Mouse (Mus musculus) c-Kit-positive CD71-positive TER-119-positive erythroid progenitor cells, embryonic 14.5 days (primary cell): ENCODE measurements around the gene Ltb4r2.
A peak's percentile ranks its signal among the peaks of the same experiment; 100 is the strongest.

Experiments used
- DNase-seq: peaks from one replicate; pipeline ENCODE4 v3.0.0-alpha.2; 2013; ENCODE audit warnings: low spot score

The Ltb4r2 gene

DNA sequence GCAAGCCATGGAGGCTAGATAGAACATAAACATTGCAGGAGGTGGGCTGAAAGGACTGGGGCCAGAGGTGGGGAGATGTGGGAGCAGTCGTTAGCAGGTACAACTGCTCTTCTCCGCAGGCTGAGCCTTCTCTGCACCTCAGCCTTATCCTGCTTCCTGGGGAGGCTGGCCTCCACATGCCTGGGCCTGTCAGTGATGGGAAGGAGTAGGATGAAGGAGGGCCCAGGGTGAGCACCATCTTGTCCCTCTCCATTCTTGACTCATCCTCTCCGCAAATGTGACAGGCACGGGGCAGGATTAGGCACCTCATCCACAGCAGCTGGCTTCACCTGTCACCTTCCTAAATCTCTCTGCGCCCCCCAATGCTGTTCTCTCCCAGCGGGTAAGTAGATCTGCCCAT lies at the start of gene Ltb4r2:
Gene Ltb4r2 (plus strand): TSS at position 266 of the 400 bp plus-strand sequence.
- DNase-seq = no peak

DNA sequence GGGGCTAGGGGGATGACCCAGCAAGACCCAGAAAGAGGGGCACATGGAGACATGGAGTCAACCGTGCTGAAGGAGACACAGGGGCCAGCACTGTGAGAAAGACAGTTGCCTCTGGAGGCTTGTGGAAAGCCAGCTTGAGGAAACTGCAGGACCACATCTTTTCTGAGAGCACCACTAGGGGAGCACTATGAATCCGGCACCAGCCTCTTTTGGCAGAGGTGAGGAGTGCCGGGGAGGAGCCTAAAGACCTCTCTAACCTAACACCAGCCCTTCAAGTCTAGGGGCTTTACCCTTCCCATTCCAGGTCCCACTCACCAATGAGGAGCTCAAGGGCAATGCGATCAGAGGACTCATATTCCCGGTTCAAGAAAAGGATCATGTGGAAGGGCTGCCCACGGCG lies 49.4 kb upstream of the Ltb4r2 start:
- no peak for DNase-seq

DNA sequence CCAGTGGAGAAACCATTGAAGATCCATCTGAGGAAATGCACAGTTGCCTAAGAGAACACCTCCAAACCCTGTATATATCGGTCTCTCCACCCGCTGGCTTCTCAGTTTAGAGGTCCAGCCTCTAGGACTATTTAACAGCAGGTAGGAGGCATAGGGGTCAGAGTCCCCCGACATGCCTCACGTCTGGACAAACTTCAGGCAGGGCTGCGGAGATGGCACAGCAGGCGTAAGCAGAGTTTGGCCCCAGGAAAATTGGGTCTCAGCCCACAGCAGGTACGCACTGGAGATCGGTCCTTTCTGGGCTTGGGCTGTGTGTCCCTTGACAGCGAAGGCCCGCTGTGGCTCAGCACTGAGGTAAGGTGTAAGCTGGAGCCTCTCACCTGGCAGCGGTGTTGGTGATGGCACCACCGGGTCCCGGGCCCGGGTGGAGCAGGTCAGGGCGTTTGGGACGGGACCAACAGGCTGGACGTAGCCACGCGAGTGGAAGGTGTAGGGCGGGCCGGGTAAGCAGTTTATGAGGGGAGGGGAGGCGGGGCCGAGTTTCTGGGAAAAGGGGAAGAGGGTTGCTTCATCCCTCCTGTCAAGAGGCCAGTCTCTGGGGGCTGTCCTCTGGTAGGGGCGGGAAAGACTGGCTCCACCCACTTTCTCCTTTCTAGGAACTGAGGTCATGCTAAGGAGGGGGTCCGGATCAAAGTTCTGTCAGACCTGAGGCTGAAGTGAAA lies 48.1 kb upstream of the Ltb4r2 start:
- no peak for DNase-seq

- no peak for DNase-seq
Measured at GRCm38 (mm10) chr14:55713729-55714122, 47.5 kb upstream of the Ltb4r2 start, which contains the start of gene Tgm1. TSS of gene Tgm1 (minus strand) at chr14:55713926.

GRCm38 (mm10) chr14:55714893-55715292 lies 46.3 kb upstream of the Ltb4r2 start:
- DNase-seq = no peak

DNA sequence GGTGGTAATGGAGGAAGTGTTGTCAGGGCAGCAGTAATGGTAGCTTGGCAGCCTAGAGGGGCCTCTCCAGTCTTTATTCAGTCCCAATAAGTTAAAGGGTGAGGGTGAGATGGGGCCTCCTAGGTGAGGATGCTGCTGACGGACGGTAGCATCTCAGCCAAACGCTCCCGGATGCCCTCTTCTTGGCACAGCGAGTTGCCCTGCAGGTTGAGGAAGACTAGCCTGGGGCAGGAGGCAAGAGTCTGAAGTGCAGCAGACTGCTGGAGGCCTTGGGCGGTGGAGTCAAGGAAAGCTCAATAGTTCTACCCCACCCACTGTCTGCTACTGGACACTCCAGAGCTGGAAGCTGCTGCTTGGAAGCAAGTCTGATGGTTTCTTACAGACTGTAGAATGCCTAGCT lies 45.0 kb upstream of the Ltb4r2 start:
- DNase-seq = no peak

GRCm38 (mm10) chr14:55716884-55717283 lies 44.3 kb upstream of the Ltb4r2 start:
- DNase-seq = no peak

GRCm38 (mm10) chr14:55719737-55720136 lies 41.5 kb upstream of the Ltb4r2 start:
- no peak for DNase-seq

DNA sequence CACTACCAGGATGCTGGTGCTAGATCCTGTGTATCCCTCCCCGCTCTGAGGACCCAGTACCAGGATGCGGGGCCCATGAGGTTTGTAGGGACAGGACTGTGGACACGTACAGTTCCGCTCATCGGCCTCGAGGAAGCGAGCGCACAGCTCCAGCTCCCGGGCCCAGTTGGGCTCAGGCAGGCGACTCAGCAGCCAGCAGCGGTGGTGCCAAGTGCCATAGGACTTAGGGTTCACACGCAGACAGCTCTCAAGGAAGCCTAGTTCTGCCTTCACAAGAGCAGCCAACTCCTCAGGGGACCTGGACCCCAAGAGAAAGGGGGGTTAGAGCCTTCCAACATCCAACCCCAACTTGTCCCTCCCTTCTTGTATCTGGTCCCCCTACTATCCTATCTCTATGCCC lies 40.6 kb upstream of the Ltb4r2 start:
- no peak for DNase-seq

DNA sequence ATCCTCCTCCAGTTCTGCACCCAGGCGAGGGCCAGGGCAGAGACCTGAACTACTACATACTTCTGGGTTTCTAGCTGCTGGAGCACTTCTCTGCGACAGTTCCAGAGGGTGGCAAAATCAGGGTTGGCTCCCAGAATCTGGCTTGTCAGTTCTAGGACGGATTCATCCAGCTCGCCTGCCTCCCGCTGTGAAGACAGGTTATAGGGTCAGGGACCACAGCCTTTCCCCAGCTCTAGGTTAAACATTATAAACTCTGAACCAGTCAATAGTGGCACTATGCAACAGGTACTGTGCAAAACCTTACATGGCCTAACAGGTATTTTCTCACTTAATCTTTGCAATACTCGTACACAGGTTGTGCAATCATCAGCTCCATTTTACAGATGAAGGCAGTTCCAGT lies 40.2 kb upstream of the Ltb4r2 start:
- no peak for DNase-seq

- DNase-seq = peak; percentile 91
Measured at GRCm38 (mm10) chr14:55721700-55722437, 39.4 kb upstream of the Ltb4r2 start, which contains the start of gene Rabggta. TSS of gene Rabggta (minus strand) at chr14:55722263.

DNA sequence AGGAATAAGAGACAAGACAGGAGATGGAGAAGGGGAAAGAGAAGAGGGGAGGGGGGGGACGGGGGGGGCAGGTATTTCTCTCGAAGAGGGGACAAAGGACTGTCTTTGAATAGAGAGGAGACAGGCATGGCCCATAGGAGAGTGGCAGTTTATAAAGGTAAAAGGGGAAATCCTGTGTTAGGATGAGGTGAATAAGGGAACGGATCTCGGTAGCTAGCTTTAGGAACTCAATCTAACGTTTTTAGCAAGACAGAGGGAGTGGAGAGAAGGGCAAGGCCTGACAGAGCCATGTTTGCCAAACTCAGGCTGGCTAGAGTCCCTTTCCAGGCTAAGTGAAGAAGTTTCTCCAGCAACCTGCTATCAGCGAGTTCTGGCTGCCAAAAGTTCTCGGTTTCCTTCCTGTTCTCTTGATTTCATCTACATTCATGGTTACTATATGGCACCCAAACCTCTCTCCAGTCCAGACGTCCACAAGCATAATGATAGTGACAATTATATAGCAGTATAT lies 38.7 kb upstream of the Ltb4r2 start:
- DNase-seq = no peak

DNA sequence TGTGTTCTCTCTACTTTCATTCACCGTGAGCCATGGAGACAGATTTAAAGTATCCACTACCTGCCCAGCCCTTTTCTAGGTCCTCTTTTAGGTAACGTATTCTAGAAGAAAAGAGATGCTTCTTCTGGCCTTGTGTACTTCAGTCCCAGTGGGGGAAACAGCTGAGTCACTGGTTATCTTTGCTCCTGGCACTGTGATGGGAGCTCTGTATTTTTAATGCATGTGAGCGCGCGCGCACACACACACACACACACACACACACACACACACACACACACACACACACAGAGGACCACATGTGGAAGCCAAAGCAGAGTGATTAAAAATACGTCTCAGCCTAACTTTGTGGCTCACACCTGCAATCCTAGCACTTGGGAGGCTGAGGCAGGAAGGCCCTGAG lies 37.8 kb upstream of the Ltb4r2 start:
- no peak for DNase-seq

DNA sequence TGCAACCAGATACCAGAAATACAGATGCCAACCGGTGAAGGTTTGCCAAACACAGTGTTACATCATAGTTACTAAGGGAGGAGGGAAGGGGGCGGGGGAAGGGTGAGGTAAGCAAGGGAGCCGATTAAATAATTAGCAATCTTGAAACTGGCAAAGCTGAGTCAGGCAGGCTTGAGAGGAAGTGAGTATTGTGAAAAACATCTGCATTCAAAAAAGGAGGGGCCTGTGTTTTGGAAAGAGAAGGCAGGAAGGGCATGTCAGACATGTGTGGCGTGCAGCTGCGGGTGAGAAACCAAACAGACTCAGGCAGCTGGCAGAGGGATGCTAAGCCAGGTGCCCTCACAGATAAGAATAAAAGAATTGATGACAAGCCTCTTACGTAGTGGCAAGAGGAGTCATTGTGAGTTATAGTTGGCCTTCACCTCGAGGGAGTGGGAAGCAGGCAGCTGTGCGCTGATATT lies 36.8 kb upstream of the Ltb4r2 start:
- DNase-seq = no peak

GRCm38 (mm10) chr14:55726261-55726660 lies 35.0 kb upstream of the Ltb4r2 start:
- DNase-seq = no peak

GRCm38 (mm10) chr14:55727889-55728685 lies 33.1 kb upstream of the Ltb4r2 start:
- DNase-seq = no peak

- DNase-seq = no peak
Measured at GRCm38 (mm10) chr14:55730116-55730515, 31.1 kb upstream of the Ltb4r2 start.

GRCm38 (mm10) chr14:55730531-55731032 lies 30.6 kb upstream of the Ltb4r2 start:
- no peak for DNase-seq

- no peak for DNase-seq
Measured at GRCm38 (mm10) chr14:55733889-55734288, 27.3 kb upstream of the Ltb4r2 start.

DNA sequence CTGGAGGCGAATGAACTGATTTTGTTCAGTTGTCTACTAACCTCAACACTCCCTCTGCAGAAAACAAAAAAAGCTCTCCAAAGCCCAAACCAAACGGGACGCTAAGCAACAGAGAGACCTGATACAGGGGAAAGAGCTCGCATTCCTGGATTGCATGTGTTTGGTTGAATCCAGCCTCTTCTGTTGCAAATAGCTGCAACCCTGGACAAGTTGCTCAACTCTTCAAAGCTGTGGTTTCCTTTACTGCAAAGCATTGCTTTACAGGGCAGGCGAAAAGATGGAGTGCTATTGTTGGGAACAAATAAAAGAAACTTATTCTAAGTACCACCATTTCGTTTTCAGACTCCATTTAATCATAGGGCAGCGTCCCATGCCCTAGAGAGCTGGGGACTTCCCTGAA lies 26.4 kb upstream of the Ltb4r2 start:
- no peak for DNase-seq

DNA sequence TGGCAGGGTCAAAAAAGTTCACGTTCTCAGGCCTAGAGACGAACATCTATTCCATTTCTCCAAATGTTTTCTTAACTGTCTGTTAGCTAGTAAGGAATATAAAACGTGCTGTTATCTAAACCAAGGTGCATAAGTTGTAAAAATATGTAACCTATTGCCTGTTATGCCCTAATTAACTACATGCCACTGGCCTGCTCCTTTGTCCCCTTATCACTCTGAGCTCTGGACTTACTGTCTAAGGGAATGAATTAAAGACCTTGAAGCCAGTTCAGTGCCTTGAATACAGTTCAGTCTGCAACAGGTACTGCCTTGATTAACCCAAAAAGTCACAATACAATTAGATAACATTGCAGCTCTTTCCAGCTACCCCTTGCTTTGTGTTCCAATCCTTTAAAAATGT lies 25.9 kb upstream of the Ltb4r2 start:
- DNase-seq = no peak

GRCm38 (mm10) chr14:55735758-55736157 lies 25.5 kb upstream of the Ltb4r2 start:
- DNase-seq = no peak
